Mouse (Mus musculus) cortical plate, adult 2 months (tissue): ENCODE results near the gene Pcolce.

Source experiments
- CTCF ChIP-seq: fragments of 200-500 bp; IDR thresholded peaks from 2 replicates; pipeline ENCODE4 v1.5.1; 2011; ENCODE audit warnings: mild to moderate bottlenecking, control low read depth, low read length; ENCODE audit not compliant: insufficient read depth; ENCODE audit errors: extremely low read depth
- POLR2A ChIP-seq: fragments of 200-500 bp; IDR thresholded peaks from 2 replicates; pipeline ENCODE4 v1.6.1; 2011; ENCODE audit warnings: mild to moderate bottlenecking, low read length, control low read depth; ENCODE audit not compliant: insufficient read depth; ENCODE audit errors: extremely low read depth

GRCm38 (mm10) chr5:137631171-137631570 is 17.6 kb upstream of the Pcolce start:
- TF ChIP-seq POLR2A (no peak), CTCF (no peak)
